Mouse (Mus musculus) heart, embryonic 16.5 days (tissue): ENCODE measurements around the gene Fam83g. TPM values are rescaled to one million over a fixed set of nuclear protein-coding genes. Genes with fewer than 3 reads are reported as not detected.

Source experiments
- ATAC-seq: fragments of 200-750 bp; cut with Nextera tagmentation; replicated peaks from 2 replicates; pipeline ENCODE4 v1.8.0; 2017; ENCODE audit warnings: moderate number of reproducible peaks; ENCODE audit not compliant: insufficient read depth, low FRiP score; ENCODE audit errors: extremely low read depth
- H3K27ac ChIP-seq: fragments of 300-500 bp; sonication (generic); 2 replicates; pipeline ENCODE4 v1.5.1; 2014; ENCODE audit warnings: mild to moderate bottlenecking, low read length, control low read depth, moderate library complexity
- H3K27me3 ChIP-seq: fragments of 300-500 bp; sonication (generic); 2 replicates; pipeline ENCODE4 v1.6.1; 2014; ENCODE audit warnings: low read length, mixed read lengths; ENCODE audit not compliant: control insufficient read depth, insufficient read depth
- H3K36me3 ChIP-seq: fragments of 300-500 bp; sonication (generic); 2 replicates; pipeline ENCODE4 v1.6.1; 2014; ENCODE audit not compliant: control insufficient read depth, insufficient read depth
- H3K4me1 ChIP-seq: fragments of 300-500 bp; sonication (generic); 2 replicates; pipeline ENCODE4 v1.6.1; 2014; ENCODE audit warnings: low read length, mixed read lengths; ENCODE audit not compliant: control insufficient read depth, insufficient read depth
- H3K4me2 ChIP-seq: fragments of 300-500 bp; sonication (generic); 2 replicates; pipeline ENCODE4 v1.6.1; 2014; ENCODE audit warnings: low read depth, mild to moderate bottlenecking, control low read depth, low read length
- H3K4me3 ChIP-seq: fragments of 300-500 bp; sonication (generic); 2 replicates; pipeline ENCODE4 v1.5.1; 2014; ENCODE audit warnings: mild to moderate bottlenecking, control low read depth, low read length
- H3K9ac ChIP-seq: fragments of 300-500 bp; sonication (generic); 2 replicates; pipeline ENCODE4 v1.6.1; 2014; ENCODE audit warnings: low read length, control low read depth
- H3K9me3 ChIP-seq: fragments of 300-500 bp; sonication (generic); replicated peaks from 2 replicates; pipeline ENCODE4 v1.6.1; 2016; ENCODE audit warnings: low read length; ENCODE audit not compliant: control insufficient read depth
- WGBS: fragments of 180-500 bp; shearing (Covaris S2); extraction: QIAGEN DNeasy Blood & Tissue Kit; methylation state at CpG from one replicate; pipeline ENCODE4 v1.1.7; 2014; 5-methylcytosine and 5-hydroxymethylcytosine counted together
- polyA plus RNA-seq: library from polyadenylated mRNA; unstranded; fragments of >200 nt; fragmentation: Nextera tagmentation; extraction: Ambion mirVana; gene quantifications from 2 replicates; pipeline ENCODE4 v1.2.1, GENCODE M21; 2015

The Fam83g gene
- polyA plus RNA-seq, 1 experiment from 2014 or later = 1.5 TPM

- H3K4me1 ChIP-seq = no peaks in the 10 kb centered on the region
- no peak overlapping the region for H3K9ac ChIP-seq
- no peak overlapping the region for H3K4me3 ChIP-seq
- 31% methylated on average over 11 of the region's 11 CpGs for WGBS
- no peak overlapping the region for H3K4me2 ChIP-seq
- H3K27ac ChIP-seq = no peak overlapping the region
- no peaks in the 10 kb centered on the region for H3K36me3 ChIP-seq
- H3K27me3 ChIP-seq = no peaks in the 10 kb centered on the region
- ATAC-seq = peak; percentile 53
- H3K9me3 ChIP-seq = no peaks in the 10 kb centered on the region
These were observed 30.6 kb downstream of the Fam83g start for GRCm38 (mm10) chr11:61714346-61715117.

GRCm38 (mm10) chr11:61715130-61715529, 31.2 kb downstream of the Fam83g start:
- no peaks in the 10 kb centered on the region for H3K27me3 ChIP-seq
- no peaks in the 10 kb centered on the region for H3K36me3 ChIP-seq
- no peak overlapping the region for H3K27ac ChIP-seq
- no peaks in the 10 kb centered on the region for H3K9me3 ChIP-seq
- H3K4me1 ChIP-seq = no peaks in the 10 kb centered on the region
- WGBS = 55% methylated on average over 6 of the region's 6 CpGs
- ATAC-seq = 0 out of 2 replicates have a peak, but pooled peaks have one; percentile 21
- H3K4me3 ChIP-seq = no peak overlapping the region
- no peak overlapping the region for H3K4me2 ChIP-seq
- no peak overlapping the region for H3K9ac ChIP-seq

GRCm38 (mm10) chr11:61717990-61718389, 34.1 kb downstream of the Fam83g start:
- H3K27me3 ChIP-seq = no peaks in the 10 kb centered on the region
- H3K4me1 ChIP-seq = no peaks in the 10 kb centered on the region
- H3K4me2 ChIP-seq = no peak overlapping the region
- no peak overlapping the region for H3K4me3 ChIP-seq
- WGBS = 60% methylated on average over 5 of the region's 5 CpGs
- no peak for ATAC-seq
- no peaks in the 10 kb centered on the region for H3K36me3 ChIP-seq
- H3K9me3 ChIP-seq = no peaks in the 10 kb centered on the region
- H3K9ac ChIP-seq = no peak overlapping the region
- H3K27ac ChIP-seq = no peak overlapping the region

GRCm38 (mm10) chr11:61719387-61719786, 35.5 kb downstream of the Fam83g start:
- Histone ChIP-seq H3K9ac (no peak overlapping the region), H3K9me3 (no peaks in the 10 kb centered on the region), H3K36me3 (no peaks in the 10 kb centered on the region), H3K4me3 (no peak overlapping the region), H3K27me3 (no peaks in the 10 kb centered on the region), H3K27ac (no peak overlapping the region), H3K4me1 (no peaks in the 10 kb centered on the region), H3K4me2 (no peak overlapping the region)
- 44% methylated on average over 3 of the region's 3 CpGs for WGBS
- ATAC-seq = no peak

- Histone ChIP-seq H3K9ac (no peak overlapping the region), H3K36me3 (no peaks in the 10 kb centered on the region), H3K4me1 (no peaks in the 10 kb centered on the region), H3K9me3 (no peaks in the 10 kb centered on the region), H3K27ac (no peak overlapping the region), H3K4me2 (no peak overlapping the region), H3K4me3 (no peak overlapping the region), H3K27me3 (no peaks in the 10 kb centered on the region)
- ATAC-seq = no peak
- 68% methylated on average over 8 of the region's 8 CpGs for WGBS
These were observed 35.9 kb downstream of the Fam83g start for GRCm38 (mm10) chr11:61719826-61720225.

- H3K9me3 ChIP-seq = no peaks in the 10 kb centered on the region
- WGBS = 76% methylated on average over 3 of the region's 3 CpGs
- H3K36me3 ChIP-seq = no peaks in the 10 kb centered on the region
- ATAC-seq = no peak
- no peaks in the 10 kb centered on the region for H3K4me1 ChIP-seq
- no peak within 1 kb of the TSS for H3K27ac ChIP-seq
- no peak within 1 kb of the TSS for H3K4me2 ChIP-seq
- H3K27me3 ChIP-seq = no peaks in the 10 kb centered on the region
- no peak within 1 kb of the TSS for H3K4me3 ChIP-seq
- no peak within 1 kb of the TSS for H3K9ac ChIP-seq
These were observed 36.7 kb downstream of the Fam83g start, which contains the start of gene Slc5a10 for GRCm38 (mm10) chr11:61720636-61721035. Gene Slc5a10, minus strand, starts transcription at chr11:61720826.

- Histone ChIP-seq H3K4me2 (no peak overlapping the region), H3K4me1 (no peaks in the 10 kb centered on the region), H3K9ac (no peak overlapping the region), H3K27me3 (no peaks in the 10 kb centered on the region), H3K4me3 (no peak overlapping the region), H3K36me3 (no peaks in the 10 kb centered on the region), H3K27ac (no peak overlapping the region), H3K9me3 (no peaks in the 10 kb centered on the region)
- ATAC-seq = no peak
- 71% methylated on average over 5 of the region's 5 CpGs for WGBS
These were observed 38.2 kb downstream of the Fam83g start for GRCm38 (mm10) chr11:61722077-61722476.

- H3K36me3 ChIP-seq = peaks cover 16% of the 10 kb centered on the region; the same call in 1 of the 2 replicates
- no peaks in the 10 kb centered on the region for H3K27me3 ChIP-seq
- WGBS = 35% methylated on average over 2 of the region's 2 CpGs
- ATAC-seq = no peak
- no peaks in the 10 kb centered on the region; the same call in 1 of the 2 replicates for H3K4me1 ChIP-seq
- H3K4me3 ChIP-seq = no peak overlapping the region
- no peak overlapping the region for H3K9ac ChIP-seq
- H3K9me3 ChIP-seq = no peaks in the 10 kb centered on the region
- H3K27ac ChIP-seq = no peak overlapping the region; the same call in 1 of the 2 replicates
- H3K4me2 ChIP-seq = no peak overlapping the region
These were observed 44.1 kb downstream of the Fam83g start for GRCm38 (mm10) chr11:61728037-61728436.

- H3K36me3 ChIP-seq = peaks cover 33% of the 10 kb centered on the region
- no peak overlapping the region for H3K4me3 ChIP-seq
- H3K4me1 ChIP-seq = no peaks in the 10 kb centered on the region; the same call in 1 of the 2 replicates
- no peaks in the 10 kb centered on the region for H3K27me3 ChIP-seq
- 86% methylated on average over 7 of the region's 7 CpGs for WGBS
- H3K27ac ChIP-seq = no peak overlapping the region
- no peak for ATAC-seq
- no peak overlapping the region for H3K4me2 ChIP-seq
- no peaks in the 10 kb centered on the region for H3K9me3 ChIP-seq
- H3K9ac ChIP-seq = no peak overlapping the region
These were observed 48.8 kb downstream of the Fam83g start for GRCm38 (mm10) chr11:61732672-61733071.
